Mouse (Mus musculus) heart, postnatal 4 days (tissue): ENCODE data around the gene Nek2. TPM values are rescaled to one million over a fixed set of nuclear protein-coding genes. Genes with fewer than 3 reads are reported as not detected.

Source experiments
- DNase-seq: peaks from one replicate; pipeline ENCODE4 v3.0.0; 2021
- total RNA-seq, 2 experiments: library from RNA; stranded (reverse); gene quantifications; 2 replicates each; pipeline ENCODE4 v1.2.3; 2021

The Nek2 gene
- total RNA-seq, 2 experiments from 2014 or later, result 29.0 to 32.1 TPM

DNA sequence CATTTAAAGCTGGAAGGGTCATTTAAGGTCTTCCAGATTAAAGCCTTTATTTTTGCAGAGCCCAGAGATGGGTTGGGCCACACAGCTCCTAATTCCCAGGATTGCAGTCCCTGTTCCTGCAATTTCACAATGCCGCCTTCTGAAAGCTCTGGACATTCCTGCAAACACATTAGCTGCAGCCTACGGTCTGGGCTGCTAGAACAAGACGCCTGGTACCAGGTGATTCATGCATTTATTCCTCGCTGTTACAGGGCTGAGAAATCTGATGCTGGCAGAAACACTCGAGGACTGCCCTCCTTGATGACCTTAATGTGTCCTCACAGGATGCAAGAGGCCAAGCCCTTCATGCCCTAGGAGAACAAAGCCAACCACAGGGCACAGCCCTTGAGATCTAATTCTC is 6.3 kb upstream of the Nek2 start:
- no peak for DNase-seq

DNA sequence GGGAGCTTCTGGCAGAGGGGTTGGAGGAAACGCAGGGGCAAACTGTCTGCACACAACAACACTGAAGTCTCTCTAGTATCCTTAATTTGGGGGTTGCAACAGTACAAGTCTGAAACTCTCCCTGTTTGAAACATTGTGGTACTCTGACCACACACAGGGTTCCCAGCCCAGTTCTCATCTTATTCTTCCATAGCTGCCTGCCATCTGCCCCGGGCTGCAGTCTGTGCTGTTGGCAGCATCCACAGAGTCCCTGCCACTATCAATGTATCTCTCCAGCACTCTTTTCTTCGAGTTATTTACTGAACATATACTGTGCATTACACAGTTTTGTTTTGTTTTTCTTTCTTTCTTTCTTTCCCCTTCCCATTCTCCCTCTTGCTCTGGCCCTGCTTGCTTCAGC is 4.6 kb upstream of the Nek2 start:
- DNase-seq, result no peak

DNA sequence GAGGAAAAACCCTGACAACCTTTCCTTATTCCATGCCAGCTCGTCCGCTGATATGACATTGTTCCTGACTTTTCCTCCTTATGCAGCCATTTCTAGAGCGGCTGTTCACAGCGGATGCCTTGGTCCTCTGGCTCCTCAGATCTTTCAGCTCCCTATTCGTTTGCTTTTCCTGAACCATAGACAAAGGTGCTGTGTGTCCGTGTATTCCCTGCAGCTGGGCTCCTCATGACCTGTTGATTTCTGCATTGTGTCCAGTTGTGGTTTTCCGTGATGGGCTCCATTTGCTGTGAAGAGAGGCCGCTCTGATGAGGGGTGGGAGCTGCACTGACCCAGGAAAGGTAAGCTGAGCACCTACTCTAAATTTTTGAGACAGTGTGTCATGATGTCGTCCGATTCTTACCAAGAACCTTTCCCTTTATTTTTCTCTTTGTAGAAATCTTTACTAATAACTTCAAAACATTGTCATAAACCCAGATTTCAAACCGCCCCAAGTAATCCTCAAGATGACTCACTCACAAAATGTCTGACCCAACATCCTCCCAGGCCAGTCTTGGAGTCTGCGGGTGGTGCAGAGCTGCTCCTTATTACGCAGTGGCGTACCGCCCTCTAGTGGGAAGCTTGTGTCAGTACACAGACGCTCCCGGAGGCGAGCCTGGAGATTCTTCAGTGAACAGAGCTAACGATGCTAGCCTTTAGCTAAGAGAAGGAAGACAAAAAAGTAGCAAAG is 3.7 kb upstream of the Nek2 start:
- peak; percentile 92 for DNase-seq

DNA sequence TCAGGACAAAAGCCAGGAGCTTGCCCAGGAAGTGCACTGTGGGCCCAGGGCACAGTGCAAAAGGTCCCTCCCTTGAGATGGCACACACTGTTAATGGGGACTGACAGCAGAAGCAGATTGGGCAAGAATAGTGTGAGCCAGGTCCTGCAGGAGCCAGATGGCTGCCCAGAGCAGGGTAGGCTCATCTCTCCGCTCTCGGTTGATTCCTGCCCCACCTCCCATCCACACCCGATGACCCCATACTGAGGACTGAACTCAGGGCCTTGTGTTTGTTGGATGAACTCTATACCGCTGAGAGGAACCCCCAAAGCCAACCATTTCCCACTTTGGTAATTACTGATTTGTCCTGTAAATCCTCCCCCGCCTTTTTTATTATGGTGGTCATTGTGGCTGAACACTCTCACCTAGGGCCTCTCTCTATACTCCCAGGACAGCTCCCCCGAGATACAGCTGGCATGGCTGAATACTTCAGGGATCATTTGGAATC is 3.1 kb upstream of the Nek2 start:
- DNase-seq, result no peak

DNA sequence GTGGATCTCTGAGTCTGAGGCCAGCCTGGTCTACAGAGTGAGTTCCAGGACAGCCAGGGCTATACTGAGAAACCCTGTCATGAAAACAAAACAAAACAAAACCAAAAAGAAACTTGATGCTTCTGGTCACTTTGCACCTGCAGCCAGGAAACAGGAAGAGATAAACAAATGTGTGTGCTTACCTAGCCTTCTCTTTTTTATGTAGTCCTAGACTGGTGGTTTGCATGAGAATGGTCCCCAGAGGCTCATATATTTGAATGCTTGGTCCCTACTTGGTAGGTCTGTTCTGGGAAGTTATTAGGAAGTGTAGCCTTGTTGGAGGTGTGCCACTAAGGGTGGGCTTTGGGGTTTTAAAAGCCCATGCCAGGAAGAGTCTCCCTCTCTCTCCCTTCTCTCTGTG is 2.2 kb upstream of the Nek2 start:
- no peak for DNase-seq

DNA sequence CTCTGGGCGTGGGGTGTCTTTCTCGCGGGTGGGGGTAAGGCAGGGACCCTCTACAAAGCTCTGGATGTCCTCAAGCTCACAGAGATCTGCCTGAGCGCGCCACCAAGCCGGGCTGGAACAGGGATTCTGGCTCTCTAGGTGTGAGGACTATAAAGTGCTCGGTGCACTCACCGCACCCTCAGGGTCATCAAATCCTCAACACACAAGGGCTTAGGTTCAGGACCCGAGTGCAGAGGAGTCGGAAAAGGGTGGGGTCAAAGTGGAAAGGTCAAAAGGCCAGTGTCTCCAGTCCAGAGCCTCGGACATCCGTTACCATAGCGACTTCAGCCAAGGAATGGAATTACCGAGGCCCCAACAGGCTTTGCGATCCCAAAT is 306 bp upstream of the Nek2 start:
- no peak for DNase-seq

DNA sequence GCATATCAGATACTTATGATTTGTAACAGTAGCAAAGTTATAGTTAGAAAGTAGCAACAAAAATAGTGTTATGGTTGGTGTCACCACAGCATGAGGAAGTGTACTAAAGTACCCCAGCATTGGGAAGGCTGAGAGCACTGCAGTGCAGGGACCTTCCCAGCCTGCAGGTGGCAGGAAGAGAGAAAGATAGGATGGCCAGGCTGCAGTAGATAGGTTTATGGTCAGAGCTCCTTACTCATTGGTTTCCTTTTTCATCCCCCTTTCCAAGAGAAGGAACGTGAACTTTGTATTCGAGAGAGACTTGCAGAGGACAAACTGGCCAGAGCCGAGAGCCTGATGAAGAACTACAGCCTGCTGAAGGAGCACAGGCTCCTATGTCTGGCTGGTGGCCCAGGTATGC is 7.9 kb downstream of the Nek2 start:
- DNase-seq, result no peak

DNA sequence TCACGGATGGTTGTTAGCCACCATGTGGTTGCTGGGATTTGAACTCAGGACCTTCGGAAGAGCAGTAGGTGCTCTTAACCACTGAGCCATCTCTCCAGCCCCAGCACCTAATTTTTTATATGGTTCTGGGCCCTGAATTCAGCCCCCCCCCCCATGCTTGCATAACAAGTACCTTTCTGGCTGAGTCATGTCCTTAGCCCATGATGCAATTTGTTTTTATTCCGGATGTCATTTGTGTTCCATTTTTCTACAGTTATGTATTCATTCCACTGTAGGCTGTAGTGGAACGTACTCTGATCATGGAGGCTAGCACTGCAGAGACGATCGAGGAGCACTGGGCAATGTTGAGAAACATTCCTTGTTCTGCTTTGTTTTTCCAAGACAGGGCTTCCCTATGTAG is 12.2 kb downstream of the Nek2 start:
- no peak for DNase-seq

DNA sequence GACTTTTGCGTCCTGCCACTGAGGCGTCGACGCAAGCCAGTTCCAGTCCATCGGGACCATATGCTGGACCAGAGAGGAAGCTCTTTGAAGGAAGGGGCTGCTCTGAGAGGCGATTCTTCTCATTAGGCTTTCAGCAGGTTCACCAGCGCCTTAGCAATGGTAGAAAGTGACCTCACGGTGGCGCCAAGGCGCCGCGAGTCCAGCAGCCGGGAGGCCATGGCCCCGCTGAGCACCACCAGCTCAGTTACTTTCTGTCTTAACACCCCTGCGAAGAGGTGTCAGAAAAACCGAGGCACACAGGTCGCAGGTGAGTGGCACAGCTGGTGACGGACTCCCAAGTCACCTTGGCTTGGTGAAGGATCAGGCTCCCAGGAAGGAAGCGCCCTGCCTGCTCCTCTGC is 13.6 kb downstream of the Nek2 start:
- peak; percentile 85 for DNase-seq

DNA sequence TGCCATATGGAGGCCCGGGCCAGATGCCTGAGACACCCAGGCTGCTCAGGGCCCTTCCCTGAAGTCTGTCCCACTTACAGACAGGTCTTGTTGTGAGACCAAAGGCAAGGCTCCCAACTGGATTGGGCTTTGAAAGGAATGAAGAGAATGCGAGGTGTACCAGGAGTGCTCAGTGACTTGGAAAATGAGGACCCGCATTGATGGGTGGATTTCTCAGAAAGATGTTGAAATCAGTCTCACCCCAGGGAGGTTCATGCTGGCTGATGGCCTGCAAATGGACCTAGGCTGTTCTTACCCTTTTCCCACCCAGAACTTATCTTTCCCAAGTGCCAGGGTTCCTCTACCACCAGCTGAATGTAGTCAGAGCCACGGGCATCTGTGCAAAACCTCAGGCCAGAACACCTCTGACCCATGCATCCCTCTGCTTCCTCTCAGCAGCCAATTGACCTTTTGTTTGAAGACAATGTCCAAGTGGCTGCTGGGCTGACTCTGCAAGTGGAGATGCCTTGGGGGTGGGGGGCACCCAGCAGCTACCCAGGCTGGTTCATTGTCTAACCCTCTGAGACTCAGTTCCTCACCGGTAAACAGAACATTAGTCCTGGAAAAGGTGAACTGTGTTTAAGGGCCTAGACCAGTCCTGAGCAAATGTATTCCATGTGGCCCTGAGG is 15.2 kb downstream of the Nek2 start:
- DNase-seq, result no peak

DNA sequence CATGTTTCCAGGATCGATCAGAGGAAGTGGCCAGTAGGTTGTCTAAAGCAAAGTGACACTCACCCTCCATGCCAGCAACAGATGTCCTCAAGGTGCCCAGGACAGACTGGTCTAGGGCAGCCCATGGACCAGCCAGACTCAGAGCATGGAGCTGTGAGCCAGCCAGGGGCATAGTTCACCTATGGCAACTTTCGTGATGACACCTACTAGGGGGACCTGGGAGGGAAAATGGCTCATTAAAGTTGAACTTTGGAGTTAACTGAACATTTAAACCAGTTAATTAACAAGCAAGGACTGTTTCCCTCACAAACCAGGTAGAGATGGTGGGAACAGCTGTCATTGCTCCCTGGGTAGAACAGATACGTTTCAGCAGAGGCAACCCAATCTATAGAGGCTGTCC is 16.4 kb downstream of the Nek2 start:
- no peak for DNase-seq

DNA sequence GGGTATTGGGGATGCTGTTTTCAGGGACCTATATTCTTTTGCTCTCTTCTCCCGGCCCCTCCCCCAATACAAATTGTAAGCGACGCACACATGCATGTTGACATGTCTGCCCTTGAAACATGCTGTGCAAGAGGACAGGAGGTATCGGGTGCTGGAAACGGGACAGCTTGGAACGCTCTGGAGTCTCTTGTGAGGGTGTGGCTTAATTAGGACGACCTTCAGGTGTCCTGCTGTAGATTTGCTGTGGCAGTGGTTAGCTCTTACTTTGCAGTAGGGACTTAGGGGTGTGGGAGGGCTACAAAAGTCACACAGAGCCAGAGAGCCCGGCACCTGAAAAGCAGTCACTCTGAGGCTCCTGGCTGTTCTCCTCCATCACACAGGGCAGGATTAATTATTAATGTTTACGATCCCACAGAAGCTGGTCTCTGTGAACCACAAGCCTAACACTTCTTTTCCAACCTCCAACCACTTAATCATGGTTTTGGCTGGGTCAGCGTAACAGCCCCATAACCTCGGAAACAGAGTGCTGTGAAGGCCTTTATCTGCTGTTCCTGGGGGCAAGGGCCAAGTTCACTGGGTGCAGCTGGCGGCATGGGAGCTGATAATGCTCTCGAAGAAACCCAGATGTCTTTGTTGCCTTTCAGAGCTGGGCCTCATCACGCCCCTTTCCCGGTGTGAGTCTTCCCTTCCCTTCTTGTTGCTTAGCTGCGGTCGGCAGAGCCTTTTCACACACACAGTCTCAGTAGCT is 17.9 kb downstream of the Nek2 start:
- DNase-seq, result peak; percentile 38

DNA sequence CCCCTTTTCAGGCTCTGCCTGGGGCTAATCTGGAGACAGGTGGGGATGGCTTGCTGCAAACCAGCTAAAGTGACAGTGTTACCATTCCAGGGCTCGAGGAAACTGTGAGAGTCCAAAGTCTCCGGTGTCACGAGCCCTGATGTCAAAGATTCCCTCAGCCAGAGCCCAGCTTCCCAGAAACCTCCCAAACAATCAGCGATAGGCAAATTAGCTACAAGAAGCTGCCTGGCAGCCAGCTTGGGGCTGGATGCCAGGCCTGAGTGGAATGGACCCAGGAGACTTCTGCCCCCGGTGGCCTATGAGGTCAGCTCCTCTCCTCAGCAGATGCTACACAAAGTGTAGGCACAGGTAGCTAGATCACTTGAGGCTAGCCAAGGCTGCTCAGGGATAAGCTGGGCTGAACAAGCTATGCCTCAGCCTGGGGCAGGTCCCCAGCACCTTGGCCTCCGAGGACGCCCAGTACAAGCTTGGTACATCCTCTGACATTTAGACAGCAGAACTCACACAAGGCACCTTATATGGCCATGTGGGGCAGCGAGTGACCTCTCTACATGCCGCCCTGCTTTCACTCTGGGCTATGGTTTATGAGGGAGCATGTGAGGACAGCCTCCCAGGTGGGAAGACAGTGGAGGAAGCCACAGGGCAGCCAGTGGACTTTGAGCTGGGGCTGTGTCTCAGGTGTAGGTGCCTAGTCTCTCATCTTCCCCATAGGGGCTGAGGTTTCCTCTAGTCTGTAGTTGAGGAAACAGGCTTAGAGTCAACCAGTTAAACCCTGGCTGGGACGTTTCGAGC is 19.7 kb downstream of the Nek2 start:
- DNase-seq, result peak; percentile 62

DNA sequence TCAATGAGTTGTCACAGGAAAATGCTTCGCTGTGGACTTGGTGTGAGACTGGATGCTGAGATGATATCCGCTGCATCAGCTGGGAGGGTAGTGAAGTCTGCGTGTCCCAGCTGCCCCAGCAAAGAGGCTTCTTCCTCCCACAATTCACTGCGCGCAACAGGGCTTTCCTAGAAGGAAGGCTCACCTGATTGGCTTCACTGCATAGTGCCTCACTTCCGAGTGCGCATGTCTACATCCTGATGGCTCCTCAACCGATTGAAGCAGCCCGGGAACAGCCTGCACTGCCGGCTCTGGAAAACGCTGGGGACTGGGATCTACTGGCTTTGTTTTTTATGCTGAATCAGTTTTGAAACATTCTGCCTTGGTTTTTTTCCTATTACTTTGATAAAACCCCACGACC is 21.0 kb downstream of the Nek2 start:
- no peak for DNase-seq

DNA sequence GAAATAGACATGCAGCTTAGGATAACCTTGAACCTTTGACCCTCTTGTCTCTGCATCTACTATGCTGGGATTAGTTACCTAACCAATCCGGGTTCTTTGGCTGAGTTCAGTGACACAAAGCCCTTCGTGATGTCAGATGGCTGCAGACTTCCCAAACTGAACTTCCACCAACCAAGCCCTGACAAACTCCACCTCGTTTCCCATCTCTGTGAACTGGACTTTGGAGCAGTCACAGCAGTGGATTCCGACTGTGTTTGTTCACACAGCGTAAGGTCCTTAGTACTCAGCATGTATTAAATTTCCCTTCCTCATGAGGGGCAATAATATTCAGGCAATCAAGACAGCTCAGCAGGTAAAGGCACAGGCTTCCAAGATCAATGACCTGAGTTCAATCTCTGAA is 25.4 kb downstream of the Nek2 start:
- no peak for DNase-seq

DNA sequence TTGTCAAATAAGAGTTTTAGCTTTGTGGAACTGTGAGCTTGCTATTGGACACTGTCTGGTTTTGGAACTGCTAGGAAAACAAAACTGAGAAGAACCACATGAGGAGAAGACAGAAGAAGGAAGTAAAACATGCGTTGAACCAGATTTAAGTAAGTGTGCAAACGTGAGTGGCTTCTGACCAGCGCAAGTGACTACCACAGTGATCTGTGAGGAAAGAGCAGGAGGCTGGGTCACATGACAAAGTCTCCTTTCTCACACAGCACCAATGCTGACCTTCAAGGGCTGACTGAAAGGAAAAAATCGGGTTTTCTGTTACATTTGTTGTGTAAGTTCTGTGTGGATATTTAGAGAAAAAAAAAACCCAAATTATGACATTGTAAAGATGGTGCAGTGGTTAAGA is 28.3 kb downstream of the Nek2 start:
- DNase-seq, result no peak

DNA sequence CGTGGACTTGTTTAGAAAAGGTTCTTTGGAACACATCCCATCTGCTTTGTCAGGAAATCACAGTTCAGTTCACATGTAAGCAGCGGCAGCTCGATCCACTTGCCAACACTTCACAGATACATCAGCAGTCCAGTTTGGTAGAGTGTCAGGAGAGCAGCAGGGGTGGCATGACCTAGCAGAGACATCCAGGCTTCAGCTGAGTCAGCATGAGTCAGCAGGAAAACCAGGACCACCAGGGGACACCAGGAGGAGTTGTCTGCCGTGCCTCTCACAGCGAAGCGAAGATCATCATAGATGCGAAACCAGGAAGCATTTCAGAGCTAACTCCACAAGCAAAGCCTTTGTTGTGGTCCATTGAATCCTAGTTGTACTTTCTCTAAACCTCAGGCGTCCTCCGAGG is 32.2 kb downstream of the Nek2 start:
- DNase-seq, result no peak

DNA sequence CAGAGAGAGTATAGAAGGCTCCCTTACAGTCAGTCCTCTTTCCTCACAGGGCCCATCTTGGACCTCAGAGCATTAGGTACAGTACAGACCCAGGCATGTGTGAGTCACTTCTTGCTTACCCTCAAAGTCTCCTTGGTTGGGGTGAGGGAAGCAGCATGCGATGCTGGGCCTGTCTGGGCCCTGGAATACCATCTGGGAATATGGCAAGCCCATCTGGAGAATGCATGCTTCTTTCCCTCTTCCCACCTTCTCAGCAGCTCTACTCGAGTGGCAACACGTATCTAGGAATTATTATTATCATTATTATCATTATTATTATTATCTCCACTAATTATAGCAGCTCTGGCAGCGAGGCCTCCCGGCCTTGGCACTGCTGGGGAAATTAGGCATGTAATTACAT is 33.5 kb downstream of the Nek2 start:
- DNase-seq, result no peak

DNA sequence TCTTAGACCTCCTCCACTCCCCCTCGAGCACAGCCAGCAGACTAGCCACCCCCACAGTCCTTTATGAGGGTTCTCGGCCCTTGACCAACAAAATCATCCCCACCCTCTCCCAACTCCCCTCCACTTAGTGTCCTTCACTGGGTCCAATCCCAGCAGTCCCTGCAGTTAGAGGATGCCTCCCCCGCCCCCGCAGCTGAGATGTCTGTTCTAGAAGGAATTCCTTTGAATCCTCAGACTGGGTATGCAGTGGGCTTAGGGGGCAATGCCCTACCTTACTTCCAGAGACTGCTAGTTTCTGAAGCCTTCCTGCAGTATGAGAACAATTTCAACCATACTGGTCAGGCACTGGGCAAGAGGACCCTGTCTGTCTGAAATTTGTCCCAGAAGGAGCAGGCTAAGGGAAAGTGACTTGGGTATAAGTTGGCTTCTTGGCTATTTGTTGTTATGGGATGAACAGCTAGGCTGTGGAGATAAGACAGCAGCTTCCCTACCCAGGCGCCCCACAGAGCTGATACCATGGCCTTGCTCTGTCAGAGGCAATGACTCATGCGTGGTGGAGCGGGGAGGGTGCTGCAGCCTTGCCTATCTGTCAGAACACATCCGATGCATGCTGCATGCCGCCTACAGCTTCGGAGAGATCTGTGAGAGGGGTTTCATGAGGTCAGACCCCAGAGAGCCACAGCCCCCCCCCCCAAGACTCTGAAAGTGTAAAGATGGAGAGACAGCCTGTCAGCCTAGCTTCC is 34.1 kb downstream of the Nek2 start:
- DNase-seq, result peak; percentile 50

DNA sequence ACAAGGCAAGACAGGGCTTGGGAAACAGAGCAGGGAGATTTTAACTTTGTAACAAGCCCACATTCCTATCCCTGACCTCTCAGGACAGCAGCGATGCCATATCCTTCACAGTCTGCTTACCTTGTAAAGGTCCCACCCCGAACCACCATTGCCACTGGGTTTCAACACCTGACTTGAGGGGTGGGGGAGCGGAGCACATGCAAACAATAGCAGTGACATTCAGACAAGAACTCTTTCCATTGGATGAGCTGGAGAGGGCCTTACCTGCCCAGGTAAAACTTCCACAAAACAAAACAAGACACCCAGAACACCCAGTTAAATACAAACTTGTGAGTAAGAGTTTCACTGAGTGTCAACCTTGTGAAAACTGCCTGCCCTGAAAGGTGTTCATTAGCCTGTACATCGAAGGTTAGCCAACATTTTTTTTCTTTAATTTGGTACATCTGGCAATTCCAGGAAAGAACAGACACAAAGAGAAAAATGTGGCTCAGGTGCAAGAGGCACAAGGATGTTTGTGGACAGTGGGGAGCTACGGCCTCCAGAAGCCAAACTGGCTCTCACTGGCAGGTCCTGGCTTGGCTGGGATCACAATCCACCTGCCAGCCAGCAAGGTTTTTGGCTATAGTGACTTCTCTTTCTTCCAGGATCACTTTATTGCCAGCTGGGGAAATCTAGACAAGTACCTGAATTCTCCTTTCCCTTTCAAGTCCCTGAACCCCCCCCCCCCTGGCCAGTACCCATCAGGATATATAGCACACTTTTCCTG is 35.8 kb downstream of the Nek2 start:
- no peak for DNase-seq

DNA sequence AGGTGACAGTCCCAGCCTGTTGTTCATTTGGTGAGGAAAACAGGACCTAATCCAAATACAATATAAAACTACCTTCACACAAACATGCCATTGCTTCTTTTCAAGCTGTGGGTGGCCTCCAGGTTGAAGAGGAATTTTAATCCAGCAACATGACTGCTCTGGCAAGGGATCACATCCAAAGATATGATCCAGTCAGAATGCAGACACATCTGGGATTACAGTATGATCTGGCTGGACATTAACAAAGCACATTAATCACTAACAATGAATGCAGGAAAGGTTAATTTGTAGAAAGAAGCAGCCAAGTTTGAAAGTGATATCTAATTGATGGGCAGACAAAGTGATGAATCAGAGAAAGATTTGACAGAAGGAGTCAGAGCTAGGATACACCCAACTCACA is 36.9 kb downstream of the Nek2 start:
- no peak for DNase-seq
